Mouse (Mus musculus) neutrophil, adult 5-6 weeks (primary cell): ENCODE data around the gene Mapk3. TPM values are rescaled to one million over a fixed set of nuclear protein-coding genes. Genes with fewer than 3 reads are reported as not detected.

ENCODE experiments used
- ATAC-seq: fragments of 151-379, 151-347 bp; 2 replicates; pipeline ENCODE4 v1.8.0; 2017; ENCODE audit warnings: mild to moderate bottlenecking, moderate TSS enrichment; ENCODE audit not compliant: insufficient number of reproducible peaks, poor library complexity, low FRiP score, severe bottlenecking; ENCODE audit errors: extremely low read depth
- total RNA-seq: library from RNA; stranded (forward); fragments of 200-1000 nt; gene quantifications from 2 replicates; pipeline ENCODE4 v1.2.3, GENCODE M21; 2017

The Mapk3 gene
- total RNA-seq, 1 experiment from 2014 or later: 48.8 TPM

DNA sequence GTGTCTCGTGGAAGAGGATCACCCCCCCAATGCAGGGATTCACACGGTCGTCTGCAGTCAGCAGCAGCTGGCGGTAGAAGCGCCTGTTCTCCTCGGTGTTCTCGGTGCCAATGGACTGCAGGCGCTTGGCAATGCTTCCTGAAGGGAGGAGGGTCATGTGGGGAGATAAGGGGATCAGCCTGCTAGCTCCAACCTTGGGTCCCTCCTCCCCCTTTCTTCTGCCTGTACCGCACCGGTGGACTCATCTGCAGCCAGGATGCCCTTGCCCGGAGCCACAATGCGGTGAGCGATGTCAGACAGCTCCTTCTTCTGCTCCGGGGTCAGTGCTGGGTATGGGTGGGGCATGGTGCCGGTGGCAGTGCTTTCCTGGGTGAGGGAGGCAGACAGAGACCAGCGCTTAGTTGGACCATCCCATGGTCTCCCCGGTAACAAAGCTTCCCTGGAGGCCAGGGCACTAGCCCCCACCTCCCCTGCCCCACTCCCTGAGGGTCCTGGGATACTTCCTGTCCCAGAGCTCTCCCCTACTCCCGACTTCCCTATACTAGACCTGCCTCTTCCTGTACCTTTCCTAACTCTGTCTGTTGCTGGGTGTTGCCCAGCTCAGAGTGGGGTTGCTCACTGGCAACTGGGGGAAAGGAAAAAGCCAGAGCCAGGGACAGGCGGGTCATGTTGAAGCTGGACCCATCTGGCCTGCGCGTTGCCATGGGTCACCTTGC, 38.2 kb downstream of the Mapk3 start, which contains the start of gene Fam57b:
Gene Fam57b (plus strand): TSS at position 258 of the 716 bp plus-strand sequence.
- no peak for ATAC-seq

- ATAC-seq: 0 out of 2 replicates have a peak, but pooled peaks have one; percentile 7
These were observed 39.0 kb downstream of the Mapk3 start for GRCm38 (mm10) chr7:126798127-126799049.

- ATAC-seq: peak; percentile 86
These were observed 39.7 kb downstream of the Mapk3 start for GRCm38 (mm10) chr7:126799050-126799467.

- ATAC-seq: peak; percentile 61
These were observed 40.3 kb downstream of the Mapk3 start for GRCm38 (mm10) chr7:126799468-126800268.

DNA sequence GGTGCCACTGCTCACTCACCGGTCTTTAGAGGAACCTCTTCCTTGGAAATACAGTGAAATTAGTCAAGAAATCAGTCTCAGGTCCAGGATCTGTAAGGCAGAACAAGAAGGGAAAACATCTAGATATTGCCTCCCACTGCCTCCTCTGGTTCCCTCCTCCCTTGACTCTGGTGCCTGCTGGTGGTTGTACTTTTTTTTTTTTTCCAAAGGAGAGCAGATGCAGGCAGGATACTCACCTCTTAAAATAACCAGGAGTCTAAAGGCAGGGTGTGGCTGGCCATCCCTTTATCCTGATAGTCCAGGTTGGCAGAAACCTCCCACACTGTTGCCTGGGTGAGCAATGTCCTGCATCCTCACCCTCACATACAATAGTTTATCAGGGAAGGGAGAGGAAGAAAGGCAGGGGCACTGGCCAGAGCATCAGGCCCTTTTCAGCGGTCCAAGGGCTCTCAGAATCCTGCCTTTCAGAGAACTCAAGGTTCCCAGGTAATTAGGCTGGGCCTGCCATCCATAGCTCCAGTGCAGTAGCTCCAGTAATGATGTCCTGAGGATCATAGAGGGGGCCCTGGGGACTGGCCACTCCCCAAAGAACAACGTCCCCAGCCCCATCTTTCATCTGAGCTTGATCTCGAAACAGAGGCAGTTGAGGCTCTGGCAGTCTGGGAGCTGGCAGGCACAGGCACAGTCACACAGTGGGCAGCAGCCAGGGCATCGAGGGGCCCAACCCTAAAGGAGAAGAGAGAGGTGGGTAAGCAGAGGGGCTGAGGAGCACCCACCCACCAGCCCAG, 41.1 kb downstream of the Mapk3 start:
- ATAC-seq: no peak

DNA sequence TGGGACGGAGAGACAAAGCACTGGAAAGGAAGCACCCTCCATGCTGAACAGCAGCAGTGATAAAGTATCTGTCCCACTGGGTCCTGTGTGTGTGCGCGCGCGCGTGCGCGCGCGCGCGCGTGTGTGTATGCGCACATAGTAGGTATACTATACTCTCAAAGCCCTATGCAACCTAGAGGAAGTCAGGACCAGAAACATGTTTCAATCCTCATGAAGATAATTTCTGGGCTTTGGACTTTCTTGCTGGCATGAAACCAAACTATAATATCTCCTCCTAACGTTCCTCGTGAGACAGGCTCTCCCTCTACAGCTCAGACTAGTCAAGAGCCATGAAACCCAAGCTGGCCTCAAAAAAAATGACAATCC, 41.6 kb downstream of the Mapk3 start:
- no peak for ATAC-seq

- ATAC-seq: no peak
These were observed 42.9 kb downstream of the Mapk3 start for GRCm38 (mm10) chr7:126802134-126802889.

GRCm38 (mm10) chr7:126803181-126803580, 43.8 kb downstream of the Mapk3 start:
- no peak for ATAC-seq

GRCm38 (mm10) chr7:126803751-126804150, 44.4 kb downstream of the Mapk3 start:
- no peak for ATAC-seq

GRCm38 (mm10) chr7:126806956-126807355, 47.6 kb downstream of the Mapk3 start:
- ATAC-seq: no peak

DNA sequence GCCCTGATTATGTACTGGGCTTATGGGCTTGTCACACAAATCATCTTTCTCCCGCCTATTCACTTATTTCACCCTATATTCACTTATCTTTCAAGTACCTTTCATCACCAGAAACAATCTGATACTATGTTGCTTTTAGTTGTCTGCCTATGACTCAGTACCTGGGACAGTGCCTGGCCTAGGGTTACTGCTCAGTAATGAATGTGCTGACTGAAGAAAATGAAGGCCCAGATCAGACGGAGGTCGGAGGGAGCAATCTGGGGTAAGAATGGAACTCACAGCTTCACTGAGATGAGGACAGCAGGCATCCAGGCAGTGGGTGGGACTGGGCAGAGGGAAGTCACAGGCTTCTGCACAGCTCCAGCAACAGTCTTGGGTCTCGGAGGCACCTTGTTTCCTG, 48.0 kb downstream of the Mapk3 start:
- no peak for ATAC-seq

DNA sequence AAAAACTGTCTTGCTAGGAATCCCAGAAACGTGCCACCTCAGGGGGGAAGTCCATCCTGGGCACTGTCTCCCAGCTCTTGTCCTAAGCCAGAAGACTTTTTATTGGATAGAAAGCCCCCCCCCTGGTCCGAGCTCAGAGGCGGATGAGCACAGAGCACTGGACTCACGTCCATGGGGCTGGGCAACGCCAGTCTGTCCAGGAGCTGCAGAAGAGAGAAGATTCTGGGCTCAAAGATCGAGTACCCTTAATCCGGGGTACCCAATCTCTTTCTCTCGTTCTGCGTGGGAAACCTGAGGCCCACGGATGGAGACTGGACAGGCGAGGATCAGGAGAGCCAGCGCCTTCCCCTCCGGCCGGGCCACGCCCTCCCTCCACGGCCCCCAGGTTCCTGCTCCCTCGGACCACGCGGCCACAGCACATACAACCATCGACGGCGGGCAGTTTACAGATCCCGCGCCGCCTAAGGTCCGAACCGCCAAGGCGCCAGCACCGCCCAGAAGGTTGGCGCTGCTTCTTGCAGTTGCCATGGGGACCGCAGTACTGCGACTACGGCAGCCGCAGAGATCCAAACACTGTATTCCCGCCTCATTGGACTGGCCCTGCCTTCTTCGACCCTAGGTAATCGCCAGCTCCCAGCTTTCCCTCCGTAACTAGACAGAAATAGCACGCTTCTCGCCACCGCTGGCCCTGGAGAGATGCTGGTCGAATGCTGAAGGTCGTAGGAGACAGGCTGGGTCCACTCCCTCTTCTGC, 49.5 kb downstream of the Mapk3 start:
- peak; percentile 43; the same call in 1 of the 2 replicates for ATAC-seq

- no peak for ATAC-seq
These were observed 50.4 kb downstream of the Mapk3 start for GRCm38 (mm10) chr7:126809723-126810369.
